Mouse (Mus musculus): ENCODE measurements around the gene Krtap5-3. TPM values are rescaled to one million over a fixed set of nuclear protein-coding genes. Genes with fewer than 3 reads are reported as not detected.

The Krtap5-3 gene
- polyA plus RNA-seq (2012; rRNA removed; ENCODE audit: low replicate concordance): 0.14 TPM in 1 of 2 replicates, not detected in the other

DNA sequence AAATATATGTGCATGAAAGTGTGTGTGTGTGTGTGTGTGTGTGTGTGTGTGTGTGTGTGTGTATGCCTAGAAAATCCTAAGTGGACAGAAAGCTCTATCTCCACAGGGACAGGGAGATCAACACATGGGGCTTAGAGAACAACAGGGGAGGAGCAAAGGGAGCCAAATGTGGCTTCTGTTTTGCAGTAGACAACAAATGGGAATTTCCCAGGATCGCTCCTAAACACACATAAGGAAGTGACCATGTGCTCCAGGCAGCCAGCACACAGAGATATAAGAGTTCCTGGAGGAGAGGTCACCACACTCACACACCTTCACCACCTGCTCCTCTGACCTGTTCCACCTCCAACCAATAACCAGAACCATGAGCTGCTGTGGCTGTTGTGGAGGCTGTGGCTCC, at the start of gene Krtap5-3:
Gene Krtap5-3 (plus strand): TSS at position 301 of the 400 bp plus-strand sequence.

DNA sequence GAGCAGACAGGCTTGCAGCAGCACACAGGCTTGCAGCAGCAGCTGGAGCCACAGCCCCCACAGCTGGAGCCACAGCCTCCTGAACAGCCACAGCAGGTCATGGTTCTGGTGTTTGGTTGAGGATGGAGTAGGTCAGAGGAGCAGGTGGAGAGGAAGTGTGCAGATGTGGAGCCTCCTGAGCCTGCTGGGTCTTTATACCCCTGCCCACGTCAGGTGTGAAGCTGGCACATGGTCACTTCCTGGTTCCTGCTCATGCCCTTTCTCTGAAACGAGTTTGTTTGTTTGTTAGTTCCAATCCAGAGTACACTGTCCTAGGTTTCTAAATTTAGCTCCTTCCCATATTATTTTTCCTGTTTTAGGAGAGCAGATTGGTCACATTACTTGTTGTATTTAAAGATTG, 44.2 kb upstream of the Krtap5-3 start, which contains the start of gene Gm29735:
Gene Gm29735 (minus strand): TSS at position 101 of the 400 bp plus-strand sequence.

DNA sequence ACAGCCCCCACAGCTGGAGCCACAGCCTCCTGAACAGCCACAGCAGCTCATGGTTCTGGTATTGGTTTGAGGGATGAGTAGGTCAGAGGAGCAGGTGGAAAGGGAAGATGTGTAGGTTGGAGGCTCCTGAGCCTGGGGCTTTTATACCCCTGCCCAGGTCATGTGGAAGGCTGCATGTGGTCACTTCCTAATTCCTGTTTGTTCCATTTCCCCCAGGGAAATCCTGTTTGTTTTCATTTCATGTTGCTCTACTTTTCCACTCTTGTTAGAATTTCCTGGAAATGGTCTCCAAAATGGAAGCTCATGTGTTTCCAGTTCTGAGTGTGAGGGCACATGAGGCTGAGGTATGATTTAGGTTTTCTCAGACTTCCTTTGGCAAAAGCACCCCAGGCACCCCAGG, 35.5 kb upstream of the Krtap5-3 start, which contains the start of gene Gm4553:
Gene Gm4553 (minus strand): TSS at position 101 of the 400 bp plus-strand sequence.

DNA sequence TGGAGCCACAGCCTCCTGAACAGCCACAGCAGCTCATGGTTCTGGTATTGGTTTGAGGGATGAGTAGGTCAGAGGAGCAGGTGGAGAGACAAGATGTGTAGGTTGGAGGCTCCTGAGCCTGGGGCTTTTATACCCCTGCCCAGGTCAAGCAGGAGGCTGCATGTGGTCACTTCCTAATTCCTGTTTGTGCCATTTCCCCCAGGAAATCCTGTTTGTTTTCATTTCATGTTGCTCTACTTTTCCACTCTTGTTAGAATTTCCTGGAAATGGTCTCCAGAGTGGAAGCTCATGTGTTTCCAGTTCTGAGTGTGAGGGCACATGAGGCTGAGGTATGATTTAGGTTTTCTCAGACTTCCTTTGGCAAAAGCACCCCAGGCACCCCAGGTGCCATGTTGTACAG, 25.3 kb upstream of the Krtap5-3 start, which contains the start of gene Krtap5-2:
Gene Krtap5-2 (minus strand): TSS at position 101 of the 400 bp plus-strand sequence.

DNA sequence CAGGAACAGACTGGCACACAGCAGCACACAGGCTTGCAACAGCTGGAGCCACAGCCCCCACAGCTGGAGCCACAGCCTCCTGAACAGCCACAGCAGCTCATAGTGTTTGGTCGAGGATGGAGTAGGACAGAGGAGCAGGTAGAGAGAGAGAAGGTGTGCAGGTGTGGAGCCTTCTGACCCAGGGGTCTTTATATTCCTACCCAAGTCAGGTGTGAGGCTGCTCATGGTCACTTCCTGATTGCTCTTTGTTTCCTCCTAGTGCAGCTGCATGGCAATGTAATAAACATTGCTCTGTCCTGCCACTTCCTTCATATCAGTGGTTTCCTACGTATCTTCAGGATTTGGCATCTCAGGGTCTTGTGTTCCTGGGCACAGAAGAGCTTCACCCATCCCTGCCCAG, 10.9 kb upstream of the Krtap5-3 start, which contains the start of gene Gm10153:
Gene Gm10153 (minus strand): TSS at position 101 of the 400 bp plus-strand sequence.

DNA sequence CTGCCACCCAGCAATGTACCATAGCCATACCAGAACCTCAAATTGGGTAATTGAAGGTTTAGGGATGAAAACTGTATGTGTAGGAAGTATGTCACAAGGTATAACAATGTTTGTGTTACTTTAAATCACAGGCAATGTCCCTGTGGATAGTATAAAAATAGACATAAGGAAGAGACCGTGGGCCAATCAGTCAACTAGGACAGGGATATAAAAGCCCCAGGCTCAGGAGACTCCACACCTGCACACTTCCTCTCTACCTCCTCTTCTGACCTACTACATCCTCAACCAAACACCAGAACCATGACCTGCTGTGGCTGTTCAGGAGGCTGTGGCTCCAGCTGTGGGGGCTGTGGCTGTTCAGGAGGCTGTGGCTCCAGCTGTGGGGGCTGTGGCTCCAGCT, 10.4 kb downstream of the Krtap5-3 start, which contains the start of gene Gm7579:
Gene Gm7579 (plus strand): TSS at position 301 of the 400 bp plus-strand sequence.

DNA sequence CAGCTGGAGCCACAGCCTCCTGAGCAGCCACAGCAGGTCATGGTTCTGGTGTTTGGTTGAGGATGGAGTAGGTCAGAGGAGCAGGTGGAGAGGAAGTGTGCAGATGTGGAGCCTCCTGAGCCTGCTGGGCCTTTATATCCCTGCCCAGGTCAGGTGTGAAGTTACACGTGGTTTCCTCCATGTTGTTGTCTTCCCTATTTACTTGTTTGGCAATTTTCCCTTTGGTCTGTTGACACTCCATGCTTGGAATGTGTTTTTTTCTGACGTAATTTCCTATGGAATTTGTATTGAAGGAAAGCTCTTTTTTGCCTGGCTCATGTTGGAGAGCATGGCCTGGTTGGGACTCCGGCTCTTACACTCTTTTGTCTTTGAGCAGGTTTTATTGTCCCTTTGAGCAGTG, 28.7 kb downstream of the Krtap5-3 start, which contains the start of gene Krtap5-5:
Gene Krtap5-5 (minus strand): TSS at position 101 of the 400 bp plus-strand sequence.

DNA sequence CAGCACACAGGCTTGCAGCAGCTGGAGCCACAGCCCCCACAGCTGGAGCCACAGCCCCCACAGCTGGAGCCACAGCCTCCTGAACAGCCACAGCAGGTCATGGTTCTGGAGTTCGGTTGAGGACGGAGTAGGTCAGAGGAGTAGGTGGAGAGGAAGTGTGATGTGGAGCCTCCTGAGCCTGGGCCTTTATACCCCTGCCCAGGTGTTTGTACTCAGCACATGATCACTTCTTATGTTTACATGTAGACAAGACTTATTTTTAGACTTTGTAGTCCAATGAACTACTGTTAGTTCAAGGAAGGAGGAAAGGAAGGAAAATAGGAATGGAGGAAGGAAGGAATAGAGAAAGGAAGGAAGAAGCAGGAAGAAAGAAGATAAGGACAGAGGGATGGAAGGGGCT, 39.8 kb downstream of the Krtap5-3 start, which contains the start of gene Gm40460:
Gene Gm40460 (minus strand): TSS at position 101 of the 400 bp plus-strand sequence.

Other genes with a start within 250 kb of the Krtap5-3 start
- 30.2 and 35.8 TPM in 2 replicates for gene Mob2, start 140.3 kb upstream of the Krtap5-3 start, polyA plus RNA-seq (2012; rRNA removed; ENCODE audit: low replicate concordance)
- gene Dusp8, start 105.5 kb upstream of the Krtap5-3 start, polyA plus RNA-seq (2012; rRNA removed; ENCODE audit: low replicate concordance): 11.0 and 11.1 TPM in 2 replicates
- not detected in 2 replicates for gene Gm45618, start 80.6 kb upstream of the Krtap5-3 start, polyA plus RNA-seq (2012; rRNA removed; ENCODE audit: low replicate concordance)
- gene Gm39115, start 65.3 kb upstream of the Krtap5-3 start, polyA plus RNA-seq (2012; rRNA removed; ENCODE audit: low replicate concordance): not detected in 2 replicates
- not detected in 2 replicates for gene Gm45337, start 56.8 kb upstream of the Krtap5-3 start, polyA plus RNA-seq (2012; rRNA removed; ENCODE audit: low replicate concordance)
- gene Gm29735, start 44.3 kb upstream of the Krtap5-3 start, polyA plus RNA-seq (2012; rRNA removed; ENCODE audit: low replicate concordance): 0.33 TPM in 1 of 2 replicates, not detected in the other
- gene Gm4553, start 35.6 kb upstream of the Krtap5-3 start, polyA plus RNA-seq (2012; rRNA removed; ENCODE audit: low replicate concordance): not detected in 2 replicates
- gene Krtap5-2, start 25.4 kb upstream of the Krtap5-3 start, polyA plus RNA-seq (2012; rRNA removed; ENCODE audit: low replicate concordance): not detected in 2 replicates
- not detected in 2 replicates for gene Gm10153, start 11.0 kb upstream of the Krtap5-3 start, polyA plus RNA-seq (2012; rRNA removed; ENCODE audit: low replicate concordance)
- not detected in 2 replicates for gene Gm7579, start 10.5 kb downstream of the Krtap5-3 start, polyA plus RNA-seq (2012; rRNA removed; ENCODE audit: low replicate concordance)
- gene Krtap5-5, start 28.6 kb downstream of the Krtap5-3 start, polyA plus RNA-seq (2012; rRNA removed; ENCODE audit: low replicate concordance): 2.1 TPM in 1 of 2 replicates, not detected in the other
- gene Gm40460, start 39.7 kb downstream of the Krtap5-3 start, polyA plus RNA-seq (2012; rRNA removed; ENCODE audit: low replicate concordance): not detected in 2 replicates
- not detected in 2 replicates for gene Gm2431, start 57.0 kb downstream of the Krtap5-3 start, polyA plus RNA-seq (2012; rRNA removed; ENCODE audit: low replicate concordance)
- not detected in 2 replicates for gene Gm4559, start 73.0 kb downstream of the Krtap5-3 start, polyA plus RNA-seq (2012; rRNA removed; ENCODE audit: low replicate concordance)
- not detected in 2 replicates for gene Krtap5-1, start 95.8 kb downstream of the Krtap5-3 start, polyA plus RNA-seq (2012; rRNA removed; ENCODE audit: low replicate concordance)
- gene Krtap5-4, start 102.2 kb downstream of the Krtap5-3 start, polyA plus RNA-seq (2012; rRNA removed; ENCODE audit: low replicate concordance): not detected in 2 replicates
- gene Ifitm10, start 172.4 kb downstream of the Krtap5-3 start, polyA plus RNA-seq (2012; rRNA removed; ENCODE audit: low replicate concordance): 2.2 and 4.4 TPM in 2 replicates
- gene Gm49369, start 181.3 kb downstream of the Krtap5-3 start, polyA plus RNA-seq (2012; rRNA removed; ENCODE audit: low replicate concordance): not detected in 2 replicates
- gene Ctsd, start 186.7 kb downstream of the Krtap5-3 start, polyA plus RNA-seq (2012; rRNA removed; ENCODE audit: low replicate concordance): 219 and 317 TPM in 2 replicates
- gene Syt8, start 233.5 kb downstream of the Krtap5-3 start, polyA plus RNA-seq (2012; rRNA removed; ENCODE audit: low replicate concordance): 1.8 and 119 TPM in 2 replicates
- 0.20 and 1.7 TPM in 2 replicates for gene Tnni2, start 240.4 kb downstream of the Krtap5-3 start, polyA plus RNA-seq (2012; rRNA removed; ENCODE audit: low replicate concordance)

Data from duodenum, adult 2 months (tissue).